ENCODE assay signal across 8 mouse cellular contexts in genomic region chr8:114440205-114440589, GRCm38 (mm10). TPM values are rescaled to one million over a fixed set of nuclear protein-coding genes. Genes with fewer than 3 reads are reported as not detected.
A peak's percentile ranks its signal among the peaks of the same experiment; 100 is the strongest.
DNase-seq lines count a peak whose midpoint lies in the region; ATAC-seq lines count a peak whose summit lies in the region.

No protein-coding gene starts in this region.

- peak overlapping the region; percentile 64 for H3K4me3 ChIP-seq in embryonic facial prominence, embryonic 15.5 days (replicated peaks)
- peak overlapping the region; percentile 74 for H3K4me3 ChIP-seq in liver, embryonic 12.5 days

- H3K27me3 ChIP-seq in embryonic facial prominence, embryonic 15.5 days: no peaks in the 10 kb centered on the region
- H3K27me3 ChIP-seq in liver, embryonic 12.5 days (replicated peaks): no peaks in the 10 kb centered on the region

- no peak overlapping the region for H3K27ac ChIP-seq in embryonic facial prominence, embryonic 15.5 days (replicated peaks)
- peak overlapping the region; percentile 83 for H3K27ac ChIP-seq in liver, embryonic 12.5 days

- DNase-seq in frontal cortex, postnatal 10 days (ENCODE audit: low spot score in 2 of 2): no peak
- peak; percentile 53 for DNase-seq in 416B (ENCODE audit: low read depth)
- DNase-seq in thymus, postnatal 36 days: no peak

- H3K9me3 ChIP-seq in embryonic facial prominence, embryonic 15.5 days (replicated peaks): no peaks in the 10 kb centered on the region
- no peaks in the 10 kb centered on the region for H3K9me3 ChIP-seq in liver, embryonic 12.5 days (replicated peaks)

- peaks cover 7% of the 10 kb centered on the region for H3K4me1 ChIP-seq in embryonic facial prominence, embryonic 15.5 days
- H3K4me1 ChIP-seq in liver, embryonic 12.5 days: peaks cover 16% of the 10 kb centered on the region

- peak overlapping the region; percentile 44 for H3K9ac ChIP-seq in embryonic facial prominence, embryonic 15.5 days
- H3K9ac ChIP-seq in liver, embryonic 12.5 days: peak overlapping the region; percentile 87

- no peaks in the 10 kb centered on the region for H3K36me3 ChIP-seq in embryonic facial prominence, embryonic 15.5 days
- H3K36me3 ChIP-seq in liver, embryonic 12.5 days: 0 out of 2 replicates have a peak, but pooled peaks cover 5% of the 10 kb centered on the region

- peak overlapping the region; percentile 86 for H3K4me2 ChIP-seq in embryonic facial prominence, embryonic 15.5 days (replicated peaks)
- peak overlapping the region; percentile 93 for H3K4me2 ChIP-seq in liver, embryonic 12.5 days

- WGBS in embryonic facial prominence, embryonic 15.5 days: 14% methylated on average over 5 of the region's 5 CpGs
- 19% methylated on average over 5 of the region's 5 CpGs for WGBS in liver, embryonic 12.5 days (ENCODE audit: insufficient replicate concordance)

- ATAC-seq in frontal cortex, adult (ENCODE audit: low TSS enrichment): 0 out of 2 replicates have a peak, but pooled peaks have one; percentile 2
- no peak for ATAC-seq in embryonic facial prominence, embryonic 15.5 days (ENCODE audit: insufficient number of reproducible peaks, low FRiP score, low TSS enrichment, low read depth)
- ATAC-seq in liver, embryonic 12.5 days: no peak
- no peak for ATAC-seq in activated CD4-positive, CD25-positive, alpha-beta regulatory T cell, adult 4 months
- no peak for ATAC-seq in monocyte, adult 5-6 weeks (replicated peaks; ENCODE audit: insufficient number of reproducible peaks, low FRiP score, low TSS enrichment, poor library complexity, severe bottlenecking)

RNA-seq across cellular contexts. Expression of gene Wwox, which starts 0.7 kb away (rescaled TPM):
- polyA plus RNA-seq in embryonic facial prominence, embryonic 15.5 days (2015; fragmentation: Nextera tagmentation; extraction: Ambion mirVana): 11.5 and 13.7 TPM in 2 replicates
- polyA plus RNA-seq in liver, embryonic 12.5 days (2016; fragmentation: Nextera tagmentation; extraction: Ambion mirVana): 4.9 and 5.2 TPM in 2 replicates
- 10 to 100 TPM in 1 of 2 experiments, 1 to 10 TPM in 1; 9.2 to 11.6 TPM for polyA plus RNA-seq in activated CD4-positive, CD25-positive, alpha-beta regulatory T cell, adult 4 months (2017; shearing (Covaris generic))
- 4.3 to 12.3 TPM (median 8.2 TPM) in 3 replicates for total RNA-seq in monocyte, adult 5-6 weeks (2017)

RNA-seq across cellular contexts. Expression of gene Clec3a, which starts 22.3 kb away (rescaled TPM):
- 0.62 and 1.6 TPM in 2 replicates for polyA plus RNA-seq in embryonic facial prominence, embryonic 15.5 days (2015; fragmentation: Nextera tagmentation; extraction: Ambion mirVana)
- polyA plus RNA-seq in liver, embryonic 12.5 days (2016; fragmentation: Nextera tagmentation; extraction: Ambion mirVana): not detected in 2 replicates
- polyA plus RNA-seq in activated CD4-positive, CD25-positive, alpha-beta regulatory T cell, adult 4 months (2017; shearing (Covaris generic)): not detected
- total RNA-seq in monocyte, adult 5-6 weeks (2017): not detected in 3 replicates
